Mouse (Mus musculus): ENCODE data around the gene 1110017D15Rik. TPM values are rescaled to one million over a fixed set of nuclear protein-coding genes. Genes with fewer than 3 reads are reported as not detected.

The 1110017D15Rik gene
- under 1 TPM in 1 of 2 experiments, not detected in 1; 0.31 TPM for total RNA-seq (2021)

GRCm38 (mm10) chr4:41517233-41517632 lies at the start of gene 1110017D15Rik:
Gene 1110017D15Rik (minus strand): TSS chr4:41517333.
- DNase-seq = no peak
- intact Hi-C loops (cut with DNase I) = no loop called here

GRCm38 (mm10) chr4:41566123-41566522 lies 49.0 kb upstream of the 1110017D15Rik start:
- intact Hi-C loops (cut with DNase I) = loop anchor here (5.0 kb wide), 1 partner anchor 99 kb away; the partner anchor contains the start of gene Nudt2
- no peak for DNase-seq

- intact Hi-C loops (cut with DNase I) = no loop called here
- DNase-seq = no peak
Observed at GRCm38 (mm10) chr4:41563297-41563696, 46.2 kb upstream of the 1110017D15Rik start.

GRCm38 (mm10) chr4:41557092-41557491 lies 40.0 kb upstream of the 1110017D15Rik start:
- DNase-seq = no peak
- intact Hi-C loops (cut with DNase I) = no loop called here

- DNase-seq = no peak
- intact Hi-C loops (cut with DNase I) = no loop called here
Observed at GRCm38 (mm10) chr4:41556311-41556953, 39.3 kb upstream of the 1110017D15Rik start.

- intact Hi-C loops (cut with DNase I) = loop anchor here (1.0 kb wide), 1 partner anchor 13 kb away; no protein-coding TSS in a partner anchor
Observed at GRCm38 (mm10) chr4:41554994-41555663, 38.0 kb upstream of the 1110017D15Rik start.

GRCm38 (mm10) chr4:41553116-41553515 lies 36.0 kb upstream of the 1110017D15Rik start:
- intact Hi-C loops (cut with DNase I) = no loop called here
- no peak for DNase-seq

More at GRCm38 (mm10) chr4:41554994-41555663, 38.0 kb upstream of the 1110017D15Rik start:
- peak; percentile 65 to 76 for DNase-seq

GRCm38 (mm10) chr4:41552529-41552928 lies 35.4 kb upstream of the 1110017D15Rik start:
- intact Hi-C loops (cut with DNase I) = loop anchor here (1.0 kb wide), 3 partner anchors 62 to 156 kb away; no protein-coding TSS in a partner anchor
- DNase-seq = peak; percentile 79 to 84

- intact Hi-C loops (cut with DNase I) = loop anchor here (5.0 kb wide), 1 partner anchor 80 kb away; the partner anchor contains the start of gene Nudt2
- DNase-seq = no peak
Observed at GRCm38 (mm10) chr4:41547086-41547485, 30.0 kb upstream of the 1110017D15Rik start.

- peak; percentile 46 to 66 for DNase-seq
- intact Hi-C loops (cut with DNase I) = loop anchor here (5.0 kb wide), 1 partner anchor 79 kb away; the partner anchor contains the start of gene Nudt2
Observed at GRCm38 (mm10) chr4:41545985-41546384, 28.9 kb upstream of the 1110017D15Rik start.

GRCm38 (mm10) chr4:41542136-41542535 lies 25.0 kb upstream of the 1110017D15Rik start:
- DNase-seq = no peak
- intact Hi-C loops (cut with DNase I) = no loop called here

GRCm38 (mm10) chr4:41534866-41535265 lies 17.7 kb upstream of the 1110017D15Rik start:
- DNase-seq = no peak
- intact Hi-C loops (cut with DNase I) = no loop called here

- intact Hi-C loops (cut with DNase I) = no loop called here
- peak; percentile 27 to 46 for DNase-seq
Observed at GRCm38 (mm10) chr4:41532420-41532819, 15.3 kb upstream of the 1110017D15Rik start.

- DNase-seq = peak; percentile 15 to 35
- intact Hi-C loops (cut with DNase I) = loop anchor here (10.0 kb wide), 2 partner anchors 87 to 177 kb away; no protein-coding TSS in a partner anchor
Observed at GRCm38 (mm10) chr4:41527996-41528395, 10.9 kb upstream of the 1110017D15Rik start.

GRCm38 (mm10) chr4:41527076-41527475 lies 9.9 kb upstream of the 1110017D15Rik start:
- DNase-seq = no peak
- intact Hi-C loops (cut with DNase I) = loop anchor here (10.0 kb wide), 2 partner anchors 88 to 178 kb away; no protein-coding TSS in a partner anchor

GRCm38 (mm10) chr4:41526553-41526952 lies 9.4 kb upstream of the 1110017D15Rik start:
- intact Hi-C loops (cut with DNase I) = loop anchor here (10.0 kb wide), 2 partner anchors 88 to 178 kb away; no protein-coding TSS in a partner anchor
- no peak for DNase-seq

- DNase-seq = no peak
- intact Hi-C loops (cut with DNase I) = loop anchor here (10.0 kb wide), 2 partner anchors 90 to 180 kb away; no protein-coding TSS in a partner anchor
Observed at GRCm38 (mm10) chr4:41524829-41525228, 7.7 kb upstream of the 1110017D15Rik start.

- intact Hi-C loops (cut with DNase I) = loop anchor here (10.0 kb wide), 2 partner anchors 91 to 181 kb away; no protein-coding TSS in a partner anchor
- DNase-seq = no peak
Observed at GRCm38 (mm10) chr4:41523839-41524238, 6.7 kb upstream of the 1110017D15Rik start.

GRCm38 (mm10) chr4:41522788-41523187 lies 5.7 kb upstream of the 1110017D15Rik start:
- DNase-seq = peak; percentile 28 to 44
- intact Hi-C loops (cut with DNase I) = loop anchor here (10.0 kb wide), 2 partner anchors 92 to 182 kb away; no protein-coding TSS in a partner anchor

- DNase-seq = no peak
- intact Hi-C loops (cut with DNase I) = loop anchor here (10.0 kb wide), 2 partner anchors 93 to 183 kb away; no protein-coding TSS in a partner anchor
Observed at GRCm38 (mm10) chr4:41522136-41522535, 5.0 kb upstream of the 1110017D15Rik start.

GRCm38 (mm10) chr4:41520641-41521040 lies 3.5 kb upstream of the 1110017D15Rik start:
- intact Hi-C loops (cut with DNase I) = loop anchor here (10.0 kb wide), 2 partner anchors 94 to 184 kb away; no protein-coding TSS in a partner anchor
- no peak for DNase-seq

Measured in heart, postnatal 10 days (tissue).